Mouse (Mus musculus): Measurements from ENCODE around the gene Abhd2. TPM values are rescaled to one million over a fixed set of nuclear protein-coding genes. Genes with fewer than 3 reads are reported as not detected.

The Abhd2 gene
- 32.5 and 34.0 TPM in 2 replicates for polyA plus RNA-seq (2012; rRNA removed)

DNA sequence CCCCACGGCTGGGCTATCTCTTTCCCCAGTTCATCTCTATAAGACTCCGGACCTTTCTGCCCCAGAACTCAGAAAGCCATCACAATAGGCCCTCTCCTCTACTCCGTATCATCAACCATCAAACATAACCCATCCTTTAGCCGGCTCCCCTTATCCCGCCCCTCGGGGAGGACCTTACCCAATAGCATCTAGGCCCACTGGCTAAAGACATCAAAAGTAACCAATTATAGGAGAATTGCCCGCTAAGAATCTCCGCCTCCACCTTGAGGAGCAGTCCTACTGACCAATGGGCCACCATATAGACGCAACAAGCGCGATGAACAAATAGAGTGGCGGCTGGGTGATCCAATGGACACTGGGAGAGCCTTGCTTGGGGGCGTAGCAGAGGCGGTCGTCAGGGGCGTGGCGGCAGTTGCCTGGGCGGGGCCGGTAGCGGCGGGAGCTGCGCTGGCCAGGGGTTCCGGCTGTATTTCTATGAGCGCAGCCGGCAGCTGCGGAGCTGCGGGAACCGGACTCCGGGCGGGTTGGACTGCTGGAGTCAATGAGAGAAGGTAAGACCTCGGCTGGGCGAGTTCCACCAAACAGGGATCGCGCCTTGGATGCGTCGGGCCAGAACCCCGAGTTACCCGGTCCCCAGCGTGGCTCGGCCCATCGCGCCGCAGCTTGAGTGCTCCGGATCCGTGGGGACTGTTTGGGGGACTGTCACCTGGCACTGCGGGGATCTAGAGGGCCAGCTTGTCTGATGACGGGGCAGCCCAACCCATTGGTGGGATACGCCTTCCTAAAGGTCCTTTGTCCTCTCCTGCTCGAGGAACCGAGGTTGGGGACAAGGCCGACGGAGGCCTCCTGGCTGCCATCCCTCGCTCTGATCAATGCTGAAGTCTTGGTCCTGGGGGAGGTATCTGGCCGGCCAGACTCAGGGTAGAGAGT lies at the start of gene Abhd2:
Gene Abhd2 (plus strand): TSS at position 411 of the 930 bp plus-strand sequence.
- Histone ChIP-seq H3K36me3 (ENCODE audit: control insufficient read depth, insufficient read depth, low read length) (no peaks in the 10 kb centered on the region), H3K4me1 (replicated peaks; ENCODE audit: control insufficient read depth, insufficient read depth, low read length) (peaks cover 40% of the 10 kb centered on the region), H3K27ac (ENCODE audit: control insufficient read depth, insufficient read depth, low read length) (peak within 1 kb of the TSS; percentile 56), H3K4me3 (ENCODE audit: control insufficient read depth, insufficient read depth, low read length) (peak within 1 kb of the TSS; percentile 71), H3K27me3 (ENCODE audit: control insufficient read depth, insufficient read depth, low read length) (no peaks in the 10 kb centered on the region)
- 1% methylated on average over 54 of the region's 54 CpGs for WGBS
- peak; percentile 100 for DNase-seq
- TF ChIP-seq CTCF (IDR thresholded peaks at IDR 0.05; ENCODE audit: borderline replicate concordance, control insufficient read depth, extremely low read depth, insufficient read depth, low read length, poor library complexity) (no peak), POLR2A (IDR thresholded peaks at IDR 0.05; ENCODE audit: control insufficient read depth, extremely low read depth, insufficient read depth, low read length, poor library complexity) (peak; percentile 63; the same call in 1 of the 2 replicates)

DNA sequence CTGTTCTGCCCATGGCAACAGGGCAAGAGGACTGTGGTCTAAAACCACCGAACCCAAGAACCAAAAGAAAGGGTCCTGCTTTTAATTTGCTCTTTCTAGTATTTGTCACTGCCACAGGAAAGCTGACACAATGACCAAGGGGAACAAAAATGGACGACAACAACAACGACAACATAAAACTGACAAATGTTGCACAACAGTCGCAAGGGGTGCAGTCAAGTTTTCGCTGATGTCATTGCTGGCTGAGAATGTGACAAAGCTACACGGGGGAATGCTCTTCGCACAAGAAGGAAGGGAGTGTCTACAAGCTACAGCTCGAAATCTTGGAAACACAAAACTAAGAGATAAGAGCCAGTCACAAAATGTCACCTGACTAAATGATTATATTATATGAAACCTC lies 47.5 kb upstream of the Abhd2 start:
- Histone ChIP-seq H3K27ac (ENCODE audit: control insufficient read depth, insufficient read depth, low read length) (no peak overlapping the region), H3K4me3 (ENCODE audit: control insufficient read depth, insufficient read depth, low read length) (no peak overlapping the region), H3K27me3 (ENCODE audit: control insufficient read depth, insufficient read depth, low read length) (no peaks in the 10 kb centered on the region), H3K4me1 (replicated peaks; ENCODE audit: control insufficient read depth, insufficient read depth, low read length) (no peaks in the 10 kb centered on the region), H3K36me3 (ENCODE audit: control insufficient read depth, insufficient read depth, low read length) (no peaks in the 10 kb centered on the region)
- TF ChIP-seq POLR2A (IDR thresholded peaks at IDR 0.05; ENCODE audit: control insufficient read depth, extremely low read depth, insufficient read depth, low read length, poor library complexity) (no peak), CTCF (IDR thresholded peaks at IDR 0.05; ENCODE audit: borderline replicate concordance, control insufficient read depth, extremely low read depth, insufficient read depth, low read length, poor library complexity) (no peak)
- 63% methylated on average over 8 of the region's 8 CpGs for WGBS
- no peak for DNase-seq

DNA sequence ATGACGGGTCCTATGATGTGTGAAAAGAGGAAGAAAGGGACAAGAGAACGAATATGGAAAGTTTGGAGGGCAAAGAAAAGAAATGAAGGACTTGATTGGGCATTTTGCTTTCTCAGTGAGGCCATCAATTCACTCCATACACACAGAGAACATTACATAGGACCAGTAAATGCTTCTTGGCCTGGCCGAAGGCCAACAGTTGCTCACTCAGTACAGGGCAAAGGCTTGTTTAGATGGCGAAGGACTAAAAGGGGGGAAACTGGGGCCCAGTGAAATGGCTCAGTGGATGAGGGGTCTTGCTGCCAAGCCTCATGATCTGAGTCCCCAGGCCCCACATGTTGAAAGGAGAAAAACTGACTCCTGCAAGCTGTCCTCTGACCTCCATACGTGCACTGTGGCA lies 46.8 kb upstream of the Abhd2 start:
- no peaks in the 10 kb centered on the region for H3K4me1 ChIP-seq (replicated peaks; ENCODE audit: control insufficient read depth, insufficient read depth, low read length)
- H3K4me3 ChIP-seq (ENCODE audit: control insufficient read depth, insufficient read depth, low read length), result no peak overlapping the region
- no peaks in the 10 kb centered on the region for H3K27me3 ChIP-seq (ENCODE audit: control insufficient read depth, insufficient read depth, low read length)
- no peaks in the 10 kb centered on the region for H3K36me3 ChIP-seq (ENCODE audit: control insufficient read depth, insufficient read depth, low read length)
- 83% methylated on average over 5 of the region's 5 CpGs for WGBS
- TF ChIP-seq POLR2A (IDR thresholded peaks at IDR 0.05; ENCODE audit: control insufficient read depth, extremely low read depth, insufficient read depth, low read length, poor library complexity), result no peak
- TF ChIP-seq CTCF (IDR thresholded peaks at IDR 0.05; ENCODE audit: borderline replicate concordance, control insufficient read depth, extremely low read depth, insufficient read depth, low read length, poor library complexity), result no peak
- DNase-seq, result no peak
- no peak overlapping the region for H3K27ac ChIP-seq (ENCODE audit: control insufficient read depth, insufficient read depth, low read length)

DNA sequence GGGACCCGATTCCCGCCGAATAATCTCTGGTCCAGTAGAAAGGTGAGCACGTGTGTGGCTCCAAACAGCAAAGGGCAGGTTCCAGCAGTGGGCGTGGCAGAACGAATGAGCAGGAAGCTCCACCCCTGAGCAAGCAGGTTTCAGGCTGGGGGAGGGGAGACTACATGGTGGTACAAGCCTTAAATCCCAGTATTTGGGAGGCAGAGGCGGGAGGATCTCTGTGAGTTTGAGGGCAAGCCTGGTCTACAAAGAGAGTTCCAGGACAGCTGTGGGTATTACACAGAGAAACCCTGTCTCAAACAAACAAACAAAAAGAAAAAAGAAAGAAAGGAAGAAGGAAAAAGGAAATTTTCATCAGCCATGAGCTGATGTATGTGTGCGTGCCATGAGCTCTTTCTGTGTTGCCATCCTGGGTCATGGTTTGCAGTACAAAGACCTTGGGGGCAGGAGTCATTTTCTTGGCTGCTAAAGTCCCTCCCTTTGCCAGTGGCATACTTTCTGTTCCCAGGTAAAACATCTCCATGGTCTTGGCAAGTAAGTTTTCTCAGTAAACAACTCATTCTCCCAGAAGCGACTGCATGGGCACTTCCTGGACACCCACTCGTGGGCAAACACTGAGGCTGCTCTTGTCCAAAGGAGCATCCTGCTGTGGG lies 46.0 kb upstream of the Abhd2 start:
- WGBS, result 82% methylated on average over 10 of the region's 10 CpGs
- Histone ChIP-seq H3K4me3 (ENCODE audit: control insufficient read depth, insufficient read depth, low read length) (no peak overlapping the region), H3K4me1 (replicated peaks; ENCODE audit: control insufficient read depth, insufficient read depth, low read length) (no peaks in the 10 kb centered on the region), H3K27ac (ENCODE audit: control insufficient read depth, insufficient read depth, low read length) (no peak overlapping the region), H3K36me3 (ENCODE audit: control insufficient read depth, insufficient read depth, low read length) (no peaks in the 10 kb centered on the region), H3K27me3 (ENCODE audit: control insufficient read depth, insufficient read depth, low read length) (no peaks in the 10 kb centered on the region)
- no peak for TF ChIP-seq POLR2A (IDR thresholded peaks at IDR 0.05; ENCODE audit: control insufficient read depth, extremely low read depth, insufficient read depth, low read length, poor library complexity)
- TF ChIP-seq CTCF (IDR thresholded peaks at IDR 0.05; ENCODE audit: borderline replicate concordance, control insufficient read depth, extremely low read depth, insufficient read depth, low read length, poor library complexity), result no peak
- DNase-seq, result no peak

DNA sequence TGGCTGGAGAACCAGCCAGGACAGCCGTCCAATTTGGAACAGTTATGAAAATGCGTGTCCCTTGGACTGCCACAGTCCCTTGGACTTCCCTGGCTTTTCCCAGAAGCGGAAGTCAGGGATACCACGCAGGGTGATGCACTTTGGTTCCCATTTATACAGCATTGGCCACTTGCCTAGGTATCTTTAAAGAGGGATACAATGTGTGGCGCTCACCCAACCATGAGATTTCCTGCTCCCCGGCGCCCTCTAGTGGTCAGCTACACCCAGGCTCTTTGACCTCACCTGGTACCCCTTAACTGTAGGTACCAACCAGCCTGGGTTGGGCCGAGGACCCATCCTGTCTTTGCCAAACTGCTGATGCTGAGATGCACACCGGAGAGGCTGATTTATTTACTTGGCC lies 44.5 kb upstream of the Abhd2 start:
- Histone ChIP-seq H3K36me3 (ENCODE audit: control insufficient read depth, insufficient read depth, low read length) (no peaks in the 10 kb centered on the region), H3K27me3 (ENCODE audit: control insufficient read depth, insufficient read depth, low read length) (no peaks in the 10 kb centered on the region), H3K27ac (ENCODE audit: control insufficient read depth, insufficient read depth, low read length) (no peak overlapping the region), H3K4me3 (ENCODE audit: control insufficient read depth, insufficient read depth, low read length) (no peak overlapping the region), H3K4me1 (replicated peaks; ENCODE audit: control insufficient read depth, insufficient read depth, low read length) (peaks cover 7% of the 10 kb centered on the region)
- WGBS, result 26% methylated on average over 9 of the region's 9 CpGs
- DNase-seq, result peak; percentile 85
- TF ChIP-seq POLR2A (IDR thresholded peaks at IDR 0.05; ENCODE audit: control insufficient read depth, extremely low read depth, insufficient read depth, low read length, poor library complexity) (no peak), CTCF (IDR thresholded peaks at IDR 0.05; ENCODE audit: borderline replicate concordance, control insufficient read depth, extremely low read depth, insufficient read depth, low read length, poor library complexity) (peak; percentile 92)

DNA sequence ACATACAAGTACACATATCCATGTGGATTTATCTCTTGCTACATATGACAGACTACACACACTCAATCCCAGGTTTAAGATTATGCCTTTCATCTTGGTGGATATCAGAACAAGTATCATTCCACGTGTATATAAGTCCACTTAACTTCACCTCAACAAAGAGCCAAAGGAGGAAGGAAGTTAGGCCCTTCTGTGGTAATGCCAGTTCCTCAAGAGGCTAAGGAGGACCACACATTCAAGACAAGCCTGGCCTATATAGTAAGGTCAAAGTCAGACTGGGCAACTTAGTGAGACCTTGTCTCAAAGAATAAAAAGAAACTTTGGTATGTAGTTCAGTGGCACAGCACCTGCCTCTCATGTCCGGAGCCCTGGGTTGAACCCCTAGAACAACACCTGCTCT lies 41.4 kb upstream of the Abhd2 start:
- WGBS, result 20% methylated on average over 2 of the region's 2 CpGs
- TF ChIP-seq POLR2A (IDR thresholded peaks at IDR 0.05; ENCODE audit: control insufficient read depth, extremely low read depth, insufficient read depth, low read length, poor library complexity) (no peak), CTCF (IDR thresholded peaks at IDR 0.05; ENCODE audit: borderline replicate concordance, control insufficient read depth, extremely low read depth, insufficient read depth, low read length, poor library complexity) (no peak)
- peaks cover 7% of the 10 kb centered on the region for H3K4me1 ChIP-seq (replicated peaks; ENCODE audit: control insufficient read depth, insufficient read depth, low read length)
- DNase-seq, result no peak
- H3K27me3 ChIP-seq (ENCODE audit: control insufficient read depth, insufficient read depth, low read length), result no peaks in the 10 kb centered on the region
- no peak overlapping the region for H3K27ac ChIP-seq (ENCODE audit: control insufficient read depth, insufficient read depth, low read length)
- no peaks in the 10 kb centered on the region for H3K36me3 ChIP-seq (ENCODE audit: control insufficient read depth, insufficient read depth, low read length)
- no peak overlapping the region for H3K4me3 ChIP-seq (ENCODE audit: control insufficient read depth, insufficient read depth, low read length)

Data from thymus, adult 2 months (tissue).